Mouse (Mus musculus): ENCODE measurements at regions not wholly inside any gene's neighbourhood (a gene's known extent, or its start where the extent isn't known, plus 50 kb on each side); places are given as distances from the start of the nearest gene placed in this dataset.

- H3K27me3 ChIP-seq (ENCODE audit: low read depth, poor library complexity, severe bottlenecking) = no peaks in the 10 kb centered on the region
- WGBS = 95% methylated on average over 14 of the region's 14 CpGs
- no peak overlapping the region for H3K27ac ChIP-seq
- H3K4me1 ChIP-seq = no peaks in the 10 kb centered on the region
- no peak for DNase-seq (ENCODE audit: low spot score)
- no peaks in the 10 kb centered on the region for H3K36me3 ChIP-seq
- H3K9me3 ChIP-seq (replicated peaks) = no peaks in the 10 kb centered on the region
- H3K4me3 ChIP-seq = no peak overlapping the region
Observed at GRCm38 (mm10) chr17:88268802-88269201, 171.7 kb upstream of the Foxn2 start.

GRCm38 (mm10) chr17:88270896-88271295 is 169.6 kb upstream of the Foxn2 start:
- H3K9me3 ChIP-seq (replicated peaks) = no peaks in the 10 kb centered on the region
- H3K27me3 ChIP-seq (ENCODE audit: low read depth, poor library complexity, severe bottlenecking) = no peaks in the 10 kb centered on the region
- H3K36me3 ChIP-seq = no peaks in the 10 kb centered on the region
- peaks cover 3% of the 10 kb centered on the region; the same call in 1 of the 2 replicates for H3K4me1 ChIP-seq
- no peak overlapping the region for H3K4me3 ChIP-seq
- WGBS = 88% methylated on average over 5 of the region's 5 CpGs
- no peak for DNase-seq (ENCODE audit: low spot score)
- no peak overlapping the region for H3K27ac ChIP-seq

GRCm38 (mm10) chr17:88272161-88272560 is 168.3 kb upstream of the Foxn2 start:
- Histone ChIP-seq H3K9me3 (replicated peaks) (no peaks in the 10 kb centered on the region), H3K4me1 (peaks cover 3% of the 10 kb centered on the region; the same call in 1 of the 2 replicates), H3K27ac (no peak overlapping the region), H3K4me3 (no peak overlapping the region), H3K27me3 (ENCODE audit: low read depth, poor library complexity, severe bottlenecking) (no peaks in the 10 kb centered on the region), H3K36me3 (no peaks in the 10 kb centered on the region)
- no peak for DNase-seq (ENCODE audit: low spot score)
- 96% methylated on average over 5 of the region's 5 CpGs for WGBS

- WGBS = 95% methylated on average over 9 of the region's 9 CpGs
- Histone ChIP-seq H3K4me1 (peaks cover 3% of the 10 kb centered on the region; the same call in 1 of the 2 replicates), H3K27ac (no peak overlapping the region), H3K9me3 (replicated peaks) (no peaks in the 10 kb centered on the region), H3K4me3 (no peak overlapping the region), H3K36me3 (no peaks in the 10 kb centered on the region), H3K27me3 (ENCODE audit: low read depth, poor library complexity, severe bottlenecking) (no peaks in the 10 kb centered on the region)
- DNase-seq (ENCODE audit: low spot score) = no peak
Observed at GRCm38 (mm10) chr17:88273520-88273919, 167.0 kb upstream of the Foxn2 start.

- no peaks in the 10 kb centered on the region for H3K27me3 ChIP-seq (ENCODE audit: low read depth, poor library complexity, severe bottlenecking)
- H3K9me3 ChIP-seq (replicated peaks) = no peaks in the 10 kb centered on the region
- H3K4me1 ChIP-seq = peaks cover 3% of the 10 kb centered on the region; the same call in 1 of the 2 replicates
- H3K36me3 ChIP-seq = no peaks in the 10 kb centered on the region
- H3K27ac ChIP-seq = no peak overlapping the region
- WGBS = 90% methylated on average over 14 of the region's 14 CpGs
- DNase-seq (ENCODE audit: low spot score) = no peak
- no peak overlapping the region for H3K4me3 ChIP-seq
Observed at GRCm38 (mm10) chr17:88274003-88274698, 166.4 kb upstream of the Foxn2 start.

GRCm38 (mm10) chr17:88274720-88275433 is 165.6 kb upstream of the Foxn2 start:
- no peaks in the 10 kb centered on the region for H3K9me3 ChIP-seq (replicated peaks)
- no peak overlapping the region for H3K4me3 ChIP-seq
- 70% methylated on average over 6 of the region's 6 CpGs for WGBS
- H3K4me1 ChIP-seq = peaks cover 3% of the 10 kb centered on the region; the same call in 1 of the 2 replicates
- no peak for DNase-seq (ENCODE audit: low spot score)
- no peaks in the 10 kb centered on the region for H3K27me3 ChIP-seq (ENCODE audit: low read depth, poor library complexity, severe bottlenecking)
- H3K36me3 ChIP-seq = no peaks in the 10 kb centered on the region
- no peak overlapping the region for H3K27ac ChIP-seq

GRCm38 (mm10) chr17:88279656-88280055 is 160.9 kb upstream of the Foxn2 start:
- 86% methylated on average over 5 of the region's 5 CpGs for WGBS
- H3K4me1 ChIP-seq = peaks cover 3% of the 10 kb centered on the region; the same call in 1 of the 2 replicates
- H3K27ac ChIP-seq = no peak overlapping the region
- no peaks in the 10 kb centered on the region for H3K27me3 ChIP-seq (ENCODE audit: low read depth, poor library complexity, severe bottlenecking)
- H3K9me3 ChIP-seq (replicated peaks) = no peaks in the 10 kb centered on the region
- no peak for DNase-seq (ENCODE audit: low spot score)
- H3K4me3 ChIP-seq = no peak overlapping the region
- H3K36me3 ChIP-seq = no peaks in the 10 kb centered on the region

GRCm38 (mm10) chr17:88282711-88283110 is 157.8 kb upstream of the Foxn2 start:
- no peaks in the 10 kb centered on the region for H3K4me1 ChIP-seq
- no peak overlapping the region for H3K4me3 ChIP-seq
- H3K27ac ChIP-seq = no peak overlapping the region
- no peaks in the 10 kb centered on the region for H3K27me3 ChIP-seq (ENCODE audit: low read depth, poor library complexity, severe bottlenecking)
- H3K9me3 ChIP-seq (replicated peaks) = no peaks in the 10 kb centered on the region
- no peaks in the 10 kb centered on the region for H3K36me3 ChIP-seq
- DNase-seq (ENCODE audit: low spot score) = no peak
- WGBS = 75% methylated on average over 1 of the region's 1 CpGs

GRCm38 (mm10) chr17:88284477-88284876 is 156.0 kb upstream of the Foxn2 start:
- WGBS = 91% methylated on average over 3 of the region's 3 CpGs
- no peaks in the 10 kb centered on the region for H3K27me3 ChIP-seq (ENCODE audit: low read depth, poor library complexity, severe bottlenecking)
- no peaks in the 10 kb centered on the region for H3K4me1 ChIP-seq
- no peaks in the 10 kb centered on the region; the same call in 1 of the 2 replicates for H3K9me3 ChIP-seq (replicated peaks)
- no peak for DNase-seq (ENCODE audit: low spot score)
- no peaks in the 10 kb centered on the region for H3K36me3 ChIP-seq
- H3K4me3 ChIP-seq = no peak overlapping the region
- no peak overlapping the region for H3K27ac ChIP-seq

- Histone ChIP-seq H3K4me1 (no peaks in the 10 kb centered on the region), H3K36me3 (no peaks in the 10 kb centered on the region), H3K9me3 (replicated peaks) (no peaks in the 10 kb centered on the region; the same call in 1 of the 2 replicates), H3K4me3 (no peak overlapping the region), H3K27me3 (ENCODE audit: low read depth, poor library complexity, severe bottlenecking) (no peaks in the 10 kb centered on the region), H3K27ac (no peak overlapping the region)
- no peak for DNase-seq (ENCODE audit: low spot score)
- WGBS = 84% methylated on average over 1 of the region's 1 CpGs
Observed at GRCm38 (mm10) chr17:88287861-88288260, 152.7 kb upstream of the Foxn2 start.

GRCm38 (mm10) chr17:88297520-88297919 is 143.0 kb upstream of the Foxn2 start:
- no peak overlapping the region for H3K27ac ChIP-seq

GRCm38 (mm10) chr17:88303991-88304390 is 136.5 kb upstream of the Foxn2 start:
- H3K36me3 ChIP-seq = no peaks in the 10 kb centered on the region
- no peak overlapping the region for H3K27ac ChIP-seq
- H3K4me1 ChIP-seq = no peaks in the 10 kb centered on the region
- no peak overlapping the region for H3K4me3 ChIP-seq
- no peak for DNase-seq (ENCODE audit: low spot score)
- no peaks in the 10 kb centered on the region for H3K9me3 ChIP-seq (replicated peaks)
- 56% methylated on average over 2 of the region's 2 CpGs for WGBS
- no peaks in the 10 kb centered on the region for H3K27me3 ChIP-seq (ENCODE audit: low read depth, poor library complexity, severe bottlenecking)

More at GRCm38 (mm10) chr17:88297520-88297919, 143.0 kb upstream of the Foxn2 start:
- Histone ChIP-seq H3K4me1 (no peaks in the 10 kb centered on the region), H3K27me3 (ENCODE audit: low read depth, poor library complexity, severe bottlenecking) (no peaks in the 10 kb centered on the region), H3K36me3 (no peaks in the 10 kb centered on the region), H3K9me3 (replicated peaks) (no peaks in the 10 kb centered on the region), H3K4me3 (no peak overlapping the region)
- 58% methylated on average over 4 of the region's 4 CpGs for WGBS
- no peak for DNase-seq (ENCODE audit: low spot score)

- Histone ChIP-seq H3K9me3 (replicated peaks) (no peaks in the 10 kb centered on the region), H3K36me3 (no peaks in the 10 kb centered on the region), H3K4me3 (no peak overlapping the region), H3K4me1 (no peaks in the 10 kb centered on the region), H3K27me3 (ENCODE audit: low read depth, poor library complexity, severe bottlenecking) (no peaks in the 10 kb centered on the region), H3K27ac (no peak overlapping the region)
- 87% methylated on average over 9 of the region's 9 CpGs for WGBS
- DNase-seq (ENCODE audit: low spot score) = no peak
Observed at GRCm38 (mm10) chr17:88305165-88305564, 135.3 kb upstream of the Foxn2 start.
